Mouse (Mus musculus) urinary bladder, postnatal 25 days (tissue): Measurements from ENCODE around the gene Thy1.

Experiments
- DNase-seq: peaks from one replicate; pipeline ENCODE4 v3.0.0; 2022; ENCODE audit warnings: low spot score

Gene Thy1

GRCm38 (mm10) chr9:44067241-44067959, 24.2 kb downstream of the Thy1 start:
- no peak for DNase-seq

- DNase-seq, result no peak
These were observed 24.8 kb downstream of the Thy1 start for GRCm38 (mm10) chr9:44067960-44068330.

GRCm38 (mm10) chr9:44069252-44069651, 26.1 kb downstream of the Thy1 start:
- DNase-seq, result no peak

GRCm38 (mm10) chr9:44070113-44070843, 27.1 kb downstream of the Thy1 start:
- no peak for DNase-seq

- no peak for DNase-seq
These were observed 27.7 kb downstream of the Thy1 start for GRCm38 (mm10) chr9:44070844-44071231.

- DNase-seq, result no peak
These were observed 28.9 kb downstream of the Thy1 start for GRCm38 (mm10) chr9:44071914-44072598.

- DNase-seq, result no peak
These were observed 29.4 kb downstream of the Thy1 start for GRCm38 (mm10) chr9:44072599-44072915.

GRCm38 (mm10) chr9:44073115-44073514, 29.9 kb downstream of the Thy1 start:
- no peak for DNase-seq

GRCm38 (mm10) chr9:44074395-44075275, 31.5 kb downstream of the Thy1 start:
- no peak for DNase-seq

GRCm38 (mm10) chr9:44075276-44075995, 32.3 kb downstream of the Thy1 start:
- no peak for DNase-seq

GRCm38 (mm10) chr9:44075996-44076763, 33.0 kb downstream of the Thy1 start:
- DNase-seq, result no peak

- DNase-seq, result peak; percentile 62
These were observed 33.6 kb downstream of the Thy1 start for GRCm38 (mm10) chr9:44076764-44077120.

GRCm38 (mm10) chr9:44077266-44077910, 34.2 kb downstream of the Thy1 start:
- no peak for DNase-seq

GRCm38 (mm10) chr9:44078136-44078797, 35.1 kb downstream of the Thy1 start:
- no peak for DNase-seq

- DNase-seq, result peak; percentile 69
These were observed 36.0 kb downstream of the Thy1 start for GRCm38 (mm10) chr9:44078955-44079756.

- no peak for DNase-seq
These were observed 37.0 kb downstream of the Thy1 start for GRCm38 (mm10) chr9:44079997-44080780.

- no peak for DNase-seq
These were observed 37.8 kb downstream of the Thy1 start for GRCm38 (mm10) chr9:44080953-44081352.

- no peak for DNase-seq
These were observed 38.4 kb downstream of the Thy1 start for GRCm38 (mm10) chr9:44081581-44081980.
